Comparison of ENCODE assay signal across 12 mouse cellular contexts in the genomic region with DNA sequence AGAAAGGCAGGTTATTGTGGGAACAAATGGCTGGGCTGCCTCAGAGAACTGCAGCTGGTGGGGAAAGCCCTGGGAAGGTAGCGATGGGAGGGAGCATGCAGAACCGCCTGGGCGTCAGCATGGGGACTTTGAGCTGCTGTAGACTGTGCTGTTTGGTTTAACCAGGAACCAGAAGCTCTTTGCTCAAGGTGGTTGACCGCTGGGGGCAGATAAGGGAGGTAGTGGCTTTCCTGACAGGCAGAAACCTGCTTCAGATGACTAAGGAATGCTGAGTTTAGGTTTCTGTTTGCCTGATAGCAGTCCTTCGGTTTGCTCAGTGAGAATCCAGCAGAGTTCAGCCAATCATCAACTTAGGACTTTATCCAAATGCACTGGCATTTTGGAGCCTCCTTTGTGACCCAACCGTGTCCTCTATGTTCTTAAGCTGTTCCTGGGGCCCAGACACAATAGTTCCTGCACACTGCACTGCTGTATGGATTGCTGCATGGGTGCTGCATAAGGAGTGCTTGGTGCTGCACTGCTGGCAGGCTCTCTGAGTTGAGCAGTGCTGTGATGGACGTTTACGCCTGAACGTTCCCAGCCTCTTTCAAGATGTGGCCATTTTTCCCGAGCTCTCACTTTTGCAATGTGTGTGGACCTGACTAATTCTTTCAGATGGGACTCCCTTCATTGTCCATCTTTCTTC. TPM values are rescaled to one million over a fixed set of nuclear protein-coding genes. Genes with fewer than 3 reads are reported as not detected.
DNase-seq lines count a peak whose midpoint lies in the region; ATAC-seq and TF ChIP-seq lines count a peak whose summit lies in the region.
"Had no signal": no experiment of that assay in that cellular context is flagged by ENCODE, and none has a peak within 500 bp of the region (broad histone marks: within the 10 kb centered on the region; RNA-seq: fewer than 3 reads in every experiment).

No protein-coding gene starts in this region.

- H3K36me3 ChIP-seq in kidney, embryonic 15.5 days: no peaks in the 10 kb centered on the region
- H3K36me3 ChIP-seq in small intestine, adult 2 months (ENCODE audit: control insufficient read depth, insufficient read depth, low read length): no peaks in the 10 kb centered on the region

- peak; percentile 15 to 26 for DNase-seq in kidney, adult 8-10 months
- DNase-seq in c-Kit-positive CD71-negative TER-119-negative erythroid progenitor cells, embryonic 14.5 days (ENCODE audit: low read depth): peak; percentile 25
- DNase-seq in kidney, postnatal 25 days: peak; percentile 4 to 50
- DNase-seq in layer of hippocampus, postnatal 36 days: no peak
- no peak for DNase-seq in cerebellum, adult 2 months
- no peak for DNase-seq in heart, adult 18-20 months
- DNase-seq: cerebellum, postnatal 25 days; lung, postnatal 36 days had no signal

- no peak overlapping the region for H3K9ac ChIP-seq in kidney, embryonic 15.5 days

- no peaks in the 10 kb centered on the region for H3K9me3 ChIP-seq in kidney, embryonic 15.5 days (replicated peaks)

- H3K27ac ChIP-seq in kidney, embryonic 15.5 days: no peak overlapping the region
- H3K27ac ChIP-seq in small intestine, adult 2 months (ENCODE audit: insufficient read depth, low read depth, low read length): no peak overlapping the region
- H3K27ac ChIP-seq in cerebellum, adult 2 months (ENCODE audit: insufficient read depth, low read length): no peak overlapping the region
- H3K27ac ChIP-seq: layer of hippocampus, adult 2 months had no signal

- peak; percentile 20; the same call in 1 of the 2 replicates for TF ChIP-seq CTCF in small intestine, adult 2 months (IDR thresholded peaks at IDR 0.05; ENCODE audit: extremely low read depth, insufficient read length, insufficient replicate concordance, low read depth, low read length)
- no peak for TF ChIP-seq CTCF in cerebellum, adult 2 months (IDR thresholded peaks at IDR 0.05; ENCODE audit: borderline replicate concordance, insufficient read depth, low read depth, low read length)

- WGBS in kidney, embryonic 15.5 days: 51% methylated on average over 10 of the region's 10 CpGs
- WGBS in small intestine, adult 2 months: 32% methylated on average over 10 of the region's 10 CpGs
- WGBS in cerebellum, adult 2 months: 61% methylated on average over 10 of the region's 10 CpGs

- no peak for ATAC-seq in kidney, embryonic 15.5 days (replicated peaks; ENCODE audit: low FRiP score)
- ATAC-seq: forebrain, embryonic 14.5 days had no signal

- TF ChIP-seq POLR2A in small intestine, adult 2 months (IDR thresholded peaks at IDR 0.05; ENCODE audit: low read depth, low read length): no peak
- no peak for TF ChIP-seq POLR2A in cerebellum, adult 2 months (IDR thresholded peaks at IDR 0.05; ENCODE audit: borderline replicate concordance, insufficient read depth, low read length)

- no peaks in the 10 kb centered on the region for H3K4me1 ChIP-seq in kidney, embryonic 15.5 days
- peaks cover 4% of the 10 kb centered on the region; the same call in 1 of the 2 replicates for H3K4me1 ChIP-seq in small intestine, adult 2 months (ENCODE audit: control insufficient read depth, insufficient read depth, insufficient read length, low read length)
- no peaks in the 10 kb centered on the region for H3K4me1 ChIP-seq in cerebellum, adult 2 months (ENCODE audit: control insufficient read depth, insufficient read depth, low read length)

- H3K4me2 ChIP-seq in kidney, embryonic 15.5 days: no peak overlapping the region

- H3K27me3 ChIP-seq in kidney, embryonic 15.5 days: no peaks in the 10 kb centered on the region
- no peaks in the 10 kb centered on the region for H3K27me3 ChIP-seq in small intestine, adult 2 months (ENCODE audit: control insufficient read depth, insufficient read depth, low read length)
- no peaks in the 10 kb centered on the region for H3K27me3 ChIP-seq in cerebellum, adult 2 months (ENCODE audit: control insufficient read depth, insufficient read depth, low read length)

- no peak overlapping the region for H3K4me3 ChIP-seq in kidney, embryonic 15.5 days (replicated peaks)
- H3K4me3 ChIP-seq in small intestine, adult 2 months (ENCODE audit: low read depth, low read length): no peak overlapping the region
- no peak overlapping the region for H3K4me3 ChIP-seq in cerebellum, adult 2 months (replicated peaks; ENCODE audit: insufficient read depth, low read depth, low read length)
- H3K4me3 ChIP-seq: layer of hippocampus, adult 2 months had no signal

RNA-seq across cellular contexts. Expression of a gene that starts 6.8 kb away (rescaled TPM):
- 0.53 and 0.78 TPM in 2 replicates for polyA plus RNA-seq in kidney, embryonic 15.5 days (2015; fragmentation: Nextera tagmentation; extraction: Ambion mirVana)
- 0.23 and 0.36 TPM in 2 replicates for polyA plus RNA-seq in small intestine, adult 2 months (2012; rRNA removed)
- total RNA-seq in layer of hippocampus, postnatal 36 days (2021): 100 to 1,000 TPM; 127 to 132 TPM
- 26.1 and 27.4 TPM in 2 replicates for polyA plus RNA-seq in cerebellum, adult 2 months (2012; rRNA removed)
- total RNA-seq in heart, adult 18-20 months (2021): 100 to 1,000 TPM; 103 to 105 TPM

Comparison
In these comparisons a context has a peak if more than half of its experiments do, and no peak if none do; other contexts are left out.
1. DNase-seq: peak in kidney, adult 8-10 months (2 of 2), c-Kit-positive CD71-negative TER-119-negative erythroid progenitor cells, embryonic 14.5 days (single experiment) and kidney, postnatal 25 days (2 of 2); none in layer of hippocampus, postnatal 36 days (0 of 2), cerebellum, adult 2 months (0 of 2) and heart, adult 18-20 months (0 of 2).
2. RNA of a gene that starts 6.8 kb away (polyA plus RNA-seq): 26.1 to 27.4 TPM in cerebellum, adult 2 months; 0.53 to 0.78 TPM in kidney, embryonic 15.5 days and 0.23 to 0.36 TPM in small intestine, adult 2 months; every median in the first group is over 10 times any median in the second.